Mouse (Mus musculus): ENCODE data around the gene Gm3476.
A peak's percentile ranks its signal among the peaks of the same experiment; 100 is the strongest.
"Not testable (repeated sequence)": the region's sequence is repeated elsewhere in the genome, so short reads cannot be mapped to it uniquely, and the experiment has no call there.

Gene Gm3476

DNA sequence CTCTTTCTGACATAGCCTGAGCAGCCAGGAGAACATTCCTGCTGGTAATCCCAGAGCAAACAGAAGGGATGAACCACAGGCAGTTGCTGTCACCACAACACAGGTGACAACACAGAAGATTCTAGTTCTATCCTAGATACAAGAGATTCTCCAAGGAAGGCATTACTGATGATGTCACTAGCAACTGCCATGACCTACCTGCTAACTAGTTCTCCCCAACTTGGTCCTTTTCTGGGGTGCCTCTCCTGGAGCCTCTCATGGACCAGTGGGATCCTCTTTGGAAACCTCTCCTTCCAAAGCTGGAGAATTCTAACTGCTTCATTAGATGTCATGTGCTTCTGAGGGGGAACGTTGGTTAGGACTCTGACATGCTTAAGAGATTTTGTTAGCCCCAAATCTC is at the start of gene Gm3476:
Gene Gm3476 (minus strand): TSS at position 101 of the 400 bp plus-strand sequence.
- DNase-seq: not testable (repeated sequence)

- DNase-seq: not testable (repeated sequence)
Measured at GRCm38 (mm10) chr14:6163538-6163937, 37.9 kb upstream of the Gm3476 start.

DNA sequence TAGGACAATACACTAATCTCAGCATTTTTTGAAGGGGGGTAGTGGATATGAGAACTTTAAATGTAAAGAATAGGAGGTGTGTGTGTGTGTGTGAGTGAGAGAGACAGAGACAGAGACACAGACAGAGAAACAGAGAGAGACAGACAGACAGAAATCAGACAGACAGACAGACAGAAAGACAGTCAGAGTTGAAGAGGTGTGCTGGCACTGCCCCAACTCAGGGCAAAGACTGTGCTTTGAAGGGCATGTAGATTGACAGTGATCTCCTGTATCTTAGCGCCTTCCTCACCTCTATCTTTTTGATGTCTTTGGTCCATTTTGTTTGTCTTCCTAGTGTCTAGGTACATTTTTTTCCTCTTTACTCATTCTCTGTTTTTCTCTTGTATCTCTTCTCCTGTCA is 35.5 kb upstream of the Gm3476 start:
- not testable (repeated sequence) for DNase-seq

GRCm38 (mm10) chr14:6108272-6108925 is 17.2 kb downstream of the Gm3476 start, which contains the start of gene Gm3468:
TSS of gene Gm3468 (minus strand) at chr14:6108665.
- DNase-seq: peak; percentile 51

- not testable (repeated sequence) for DNase-seq
Measured at GRCm38 (mm10) chr14:6107500-6107899, 18.1 kb downstream of the Gm3476 start.

GRCm38 (mm10) chr14:6093842-6094241 is 31.8 kb downstream of the Gm3476 start, which contains the start of gene Gm8206:
TSS of gene Gm8206 (minus strand) at chr14:6093942.
- not testable (repeated sequence) for DNase-seq

DNA sequence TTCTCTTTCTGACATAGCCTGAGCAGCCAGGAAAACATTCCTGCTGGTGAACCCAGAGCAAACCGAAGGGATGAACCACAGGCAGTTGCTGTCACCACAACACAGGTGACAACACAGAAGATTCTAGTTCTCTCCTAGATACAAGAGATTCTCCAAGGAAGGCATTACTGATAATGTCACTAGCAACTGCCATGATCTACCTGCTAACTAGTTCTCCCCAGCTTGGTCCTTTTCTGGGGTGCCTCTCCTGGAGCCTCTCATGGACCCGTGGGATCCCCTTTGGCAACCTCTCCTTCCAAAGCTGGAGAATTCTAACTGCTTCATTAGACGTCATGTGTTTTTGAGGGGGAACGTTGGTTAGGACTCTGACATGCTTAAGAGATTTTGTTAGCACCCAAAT is 67.4 kb downstream of the Gm3476 start, which contains the start of gene Gm6337:
Gene Gm6337 (minus strand): TSS at position 101 of the 400 bp plus-strand sequence.
- DNase-seq: not testable (repeated sequence)
